Mouse (Mus musculus) testis, adult 2 months (tissue): Measurements from ENCODE around the gene Pdzph1. TPM values are rescaled to one million over a fixed set of nuclear protein-coding genes. Genes with fewer than 3 reads are reported as not detected.

Source experiments
- H3K27ac ChIP-seq: fragments of 200-500 bp; 2 replicates; pipeline ENCODE4 v1.5.1; 2012; ENCODE audit warnings: low read depth, low read length; ENCODE audit not compliant: control insufficient read depth, insufficient read depth
- H3K27me3 ChIP-seq: fragments of 200-500 bp; 2 replicates; pipeline ENCODE4 v1.6.1; 2012; ENCODE audit warnings: mild to moderate bottlenecking, low read length, moderate library complexity; ENCODE audit not compliant: control insufficient read depth, insufficient read depth
- H3K36me3 ChIP-seq: fragments of 200-500 bp; 2 replicates; pipeline ENCODE4 v1.6.1; 2012; ENCODE audit warnings: mild to moderate bottlenecking, low read length; ENCODE audit not compliant: control insufficient read depth, insufficient read depth
- H3K4me1 ChIP-seq: fragments of 200-500 bp; 2 replicates; pipeline ENCODE4 v1.6.1; 2012; ENCODE audit warnings: low read length; ENCODE audit not compliant: control insufficient read depth, insufficient read depth
- H3K4me3 ChIP-seq: fragments of 200-500 bp; 2 replicates; pipeline ENCODE4 v1.5.1; 2012; ENCODE audit warnings: low read depth, mild to moderate bottlenecking, low read length, moderate library complexity, mixed read lengths; ENCODE audit not compliant: control insufficient read depth
- CTCF ChIP-seq: fragments of 200-500 bp; IDR thresholded peaks from 2 replicates; pipeline ENCODE4 v1.5.1; 2012; ENCODE audit warnings: low read depth, mild to moderate bottlenecking, inconsistent platforms, low read length, moderate library complexity; ENCODE audit not compliant: control insufficient read depth, insufficient read depth, insufficient replicate concordance
- POLR2A ChIP-seq: fragments of 200-500 bp; IDR thresholded peaks from 2 replicates; pipeline ENCODE4 v1.6.1; 2012; ENCODE audit warnings: low read depth, mild to moderate bottlenecking, inconsistent platforms, low read length, moderate library complexity; ENCODE audit not compliant: control insufficient read depth
- polyA plus RNA-seq: library from polyadenylated mRNA; depleted of rRNA; stranded (reverse); fragments of >200 nt; gene quantifications from 2 replicates; pipeline ENCODE4 v1.2.3, GENCODE M21; 2012

The Pdzph1 gene
- polyA plus RNA-seq, 1 experiment = 22.2 TPM

DNA sequence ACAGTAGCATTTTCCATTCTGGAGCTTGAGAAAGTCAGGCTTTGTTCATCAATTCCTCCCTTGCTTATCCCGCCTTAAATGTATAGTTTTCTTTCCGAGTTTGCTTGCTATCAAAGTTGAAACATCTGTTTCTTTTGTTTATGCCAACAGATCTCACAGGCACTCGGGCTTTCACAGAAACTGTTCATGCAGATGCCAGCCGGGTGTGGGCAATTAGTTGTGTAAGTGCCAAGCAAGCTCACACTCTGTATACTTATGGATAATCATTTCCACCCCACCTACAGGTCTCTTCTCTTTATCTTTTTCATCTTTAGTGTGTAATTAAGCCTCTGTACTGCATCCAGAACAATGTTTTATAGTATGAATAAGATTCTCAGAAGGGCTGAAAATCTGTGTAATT lies 53.6 kb downstream of the Pdzph1 start:
- Histone ChIP-seq H3K27me3 (no peaks in the 10 kb centered on the region), H3K4me1 (no peaks in the 10 kb centered on the region), H3K36me3 (no peaks in the 10 kb centered on the region), H3K4me3 (no peak overlapping the region), H3K27ac (no peak overlapping the region)
- TF ChIP-seq POLR2A = no peak
- no peak for TF ChIP-seq CTCF

- Histone ChIP-seq H3K4me3 (no peak overlapping the region), H3K27me3 (no peaks in the 10 kb centered on the region), H3K27ac (no peak overlapping the region), H3K4me1 (no peaks in the 10 kb centered on the region), H3K36me3 (no peaks in the 10 kb centered on the region)
- no peak for TF ChIP-seq POLR2A
- TF ChIP-seq CTCF = no peak
These were observed 58.2 kb downstream of the Pdzph1 start for GRCm38 (mm10) chr17:58932983-58933280.

- no peak overlapping the region for H3K4me3 ChIP-seq
- H3K4me1 ChIP-seq = no peaks in the 10 kb centered on the region
- no peaks in the 10 kb centered on the region for H3K36me3 ChIP-seq
- no peak overlapping the region for H3K27ac ChIP-seq
- no peak for TF ChIP-seq CTCF
- TF ChIP-seq POLR2A = no peak
- H3K27me3 ChIP-seq = no peaks in the 10 kb centered on the region
These were observed 58.7 kb downstream of the Pdzph1 start for GRCm38 (mm10) chr17:58932279-58932982.

- H3K36me3 ChIP-seq = no peaks in the 10 kb centered on the region
- H3K27ac ChIP-seq = no peak overlapping the region
- H3K4me1 ChIP-seq = no peaks in the 10 kb centered on the region
- H3K27me3 ChIP-seq = no peaks in the 10 kb centered on the region
- TF ChIP-seq CTCF = no peak
- no peak for TF ChIP-seq POLR2A
- no peak overlapping the region for H3K4me3 ChIP-seq
These were observed 66.2 kb downstream of the Pdzph1 start for GRCm38 (mm10) chr17:58924754-58925546.

DNA sequence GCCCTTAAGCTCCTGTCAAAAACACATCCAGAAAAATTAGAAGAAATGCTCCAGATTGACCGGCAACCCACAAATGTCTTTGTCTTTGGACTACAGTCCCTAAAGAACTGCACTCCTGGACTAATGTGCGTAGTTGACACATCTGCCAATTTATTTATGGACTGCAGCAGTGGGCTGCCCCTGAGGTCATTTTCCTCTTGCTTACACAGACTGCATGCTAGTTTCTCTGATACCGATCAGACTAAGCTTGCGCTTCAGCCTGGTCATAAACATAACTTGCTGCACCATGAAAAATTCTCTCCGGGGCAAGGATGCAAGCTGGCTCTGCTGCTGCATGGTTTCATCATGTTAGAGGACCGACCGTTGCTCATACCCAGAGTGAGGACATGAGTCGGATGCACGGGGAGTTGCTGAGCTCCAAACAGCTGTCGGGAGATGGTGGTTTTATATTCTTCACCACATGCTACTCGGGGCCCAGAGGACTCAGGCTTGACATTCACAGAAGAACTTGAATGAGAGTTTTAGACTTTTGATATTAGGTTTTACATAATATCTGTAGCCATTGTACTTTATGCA lies 67.2 kb downstream of the Pdzph1 start:
- Histone ChIP-seq H3K27ac (no peak overlapping the region), H3K4me1 (no peaks in the 10 kb centered on the region), H3K36me3 (no peaks in the 10 kb centered on the region), H3K27me3 (no peaks in the 10 kb centered on the region), H3K4me3 (no peak overlapping the region)
- TF ChIP-seq CTCF (no peak), POLR2A (no peak)

- Histone ChIP-seq H3K27me3 (no peaks in the 10 kb centered on the region), H3K4me3 (no peak overlapping the region), H3K36me3 (no peaks in the 10 kb centered on the region), H3K27ac (no peak overlapping the region), H3K4me1 (no peaks in the 10 kb centered on the region)
- TF ChIP-seq CTCF (no peak), POLR2A (no peak)
These were observed 67.8 kb downstream of the Pdzph1 start for GRCm38 (mm10) chr17:58923316-58923866.

GRCm38 (mm10) chr17:58922821-58923220 lies 68.4 kb downstream of the Pdzph1 start:
- no peak for TF ChIP-seq POLR2A
- no peak for TF ChIP-seq CTCF
- Histone ChIP-seq H3K36me3 (no peaks in the 10 kb centered on the region), H3K4me1 (no peaks in the 10 kb centered on the region), H3K27me3 (no peaks in the 10 kb centered on the region), H3K4me3 (no peak overlapping the region), H3K27ac (no peak overlapping the region)
